Mouse (Mus musculus): Measurements from ENCODE around the gene St7.

DNA sequence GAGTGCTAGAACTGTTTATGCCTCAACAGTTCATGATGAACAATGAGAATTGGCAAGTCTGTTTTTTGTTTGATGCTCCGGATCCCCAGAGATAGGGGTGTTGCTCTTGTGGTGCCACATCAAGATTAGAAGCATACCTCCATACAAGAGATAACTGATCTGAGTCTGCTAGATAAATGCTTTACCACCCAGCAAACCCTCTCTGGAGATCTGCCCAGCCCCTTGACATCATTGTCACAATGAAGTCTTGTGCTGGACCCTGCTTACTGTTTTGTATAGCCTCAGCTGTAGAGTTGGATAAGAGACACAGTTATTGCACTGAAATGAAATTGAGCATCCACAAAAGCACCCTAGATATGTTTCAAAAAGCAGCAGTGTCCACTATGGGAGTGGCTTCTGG lies 229.4 kb downstream of the St7 start:
- TF ChIP-seq CTCF (IDR thresholded peaks at IDR 0.05; ENCODE audit: low read depth, low read length) (no peak), POLR2A (IDR thresholded peaks at IDR 0.05; ENCODE audit: insufficient read depth, low read length) (no peak)
